Mouse (Mus musculus) cerebellum, adult 18-20 months (tissue): ENCODE measurements around the gene Anp32a.

Experiments used
- DNase-seq, 2 experiments: peaks; one replicate each; pipeline ENCODE4 v3.0.0; 2021

The Anp32a gene

GRCm38 (mm10) chr9:62347201-62347600 is 6.1 kb downstream of the Anp32a start:
- DNase-seq: peak in 1 of 2 experiments; percentile 20

GRCm38 (mm10) chr9:62348050-62348449 is 7.0 kb downstream of the Anp32a start:
- DNase-seq: peak in 1 of 2 experiments; percentile 10

GRCm38 (mm10) chr9:62348467-62348985 is 7.4 kb downstream of the Anp32a start:
- no peak for DNase-seq

GRCm38 (mm10) chr9:62349250-62349649 is 8.2 kb downstream of the Anp32a start:
- DNase-seq: peak in 1 of 2 experiments; percentile 26

- no peak for DNase-seq
These were observed 9.6 kb downstream of the Anp32a start for GRCm38 (mm10) chr9:62350721-62351120.

- no peak for DNase-seq
These were observed 10.1 kb downstream of the Anp32a start for GRCm38 (mm10) chr9:62351200-62351599.

- DNase-seq: peak in 1 of 2 experiments; percentile 9
These were observed 12.7 kb downstream of the Anp32a start for GRCm38 (mm10) chr9:62353784-62354183.

- DNase-seq: peak in 1 of 2 experiments; percentile 23
These were observed 14.0 kb downstream of the Anp32a start for GRCm38 (mm10) chr9:62354838-62355719.

- DNase-seq: peak in 1 of 2 experiments; percentile 6
These were observed 14.7 kb downstream of the Anp32a start for GRCm38 (mm10) chr9:62355763-62356162.

- no peak for DNase-seq
These were observed 16.5 kb downstream of the Anp32a start for GRCm38 (mm10) chr9:62357593-62357992.

- no peak for DNase-seq
These were observed 17.8 kb downstream of the Anp32a start for GRCm38 (mm10) chr9:62358851-62359250.

GRCm38 (mm10) chr9:62360889-62361288 is 19.8 kb downstream of the Anp32a start:
- no peak for DNase-seq

GRCm38 (mm10) chr9:62362835-62363385 is 21.8 kb downstream of the Anp32a start:
- DNase-seq: no peak

GRCm38 (mm10) chr9:62363619-62364018 is 22.5 kb downstream of the Anp32a start:
- DNase-seq: peak; percentile 92 to 98

- DNase-seq: no peak
These were observed 23.1 kb downstream of the Anp32a start for GRCm38 (mm10) chr9:62364216-62364615.

- peak; percentile 68 to 75 for DNase-seq
These were observed 23.7 kb downstream of the Anp32a start for GRCm38 (mm10) chr9:62364831-62365230.

- no peak for DNase-seq
These were observed 24.4 kb downstream of the Anp32a start for GRCm38 (mm10) chr9:62365326-62366080.

GRCm38 (mm10) chr9:62366478-62367458 is 25.7 kb downstream of the Anp32a start:
- DNase-seq: peak in 1 of 2 experiments; percentile 42

- peak; percentile 43 to 44 for DNase-seq
These were observed 26.5 kb downstream of the Anp32a start for GRCm38 (mm10) chr9:62367510-62368071.

- DNase-seq: no peak
These were observed 27.3 kb downstream of the Anp32a start for GRCm38 (mm10) chr9:62368256-62368905.

GRCm38 (mm10) chr9:62369172-62369571 is 28.1 kb downstream of the Anp32a start:
- DNase-seq: peak in 1 of 2 experiments; percentile 24
